Mouse (Mus musculus) layer of hippocampus, adult 11-12 months (tissue): ENCODE results near the gene Zdhhc4.
A peak's percentile ranks its signal among the peaks of the same experiment; 100 is the strongest.

Experiments
- DNase-seq: peaks from one replicate; pipeline ENCODE4 v3.0.0; 2022; ENCODE audit warnings: low spot score

The Zdhhc4 gene

GRCm38 (mm10) chr5:143275761-143276160, 53.3 kb downstream of the Zdhhc4 start:
- no peak for DNase-seq

GRCm38 (mm10) chr5:143272540-143273330, 56.3 kb downstream of the Zdhhc4 start:
- DNase-seq: no peak

- DNase-seq: no peak
These were observed 56.9 kb downstream of the Zdhhc4 start for GRCm38 (mm10) chr5:143272108-143272507.

GRCm38 (mm10) chr5:143271642-143272041, 57.4 kb downstream of the Zdhhc4 start:
- DNase-seq: no peak

GRCm38 (mm10) chr5:143270151-143270519, 58.9 kb downstream of the Zdhhc4 start:
- DNase-seq: no peak

- peak; percentile 78 for DNase-seq
These were observed 59.5 kb downstream of the Zdhhc4 start, which contains the start of gene Zfp316 for GRCm38 (mm10) chr5:143269363-143270150. Zfp316 (minus strand) TSS chr5:143270022.

GRCm38 (mm10) chr5:143268985-143269362, 60.1 kb downstream of the Zdhhc4 start:
- no peak for DNase-seq

GRCm38 (mm10) chr5:143266794-143267193, 62.3 kb downstream of the Zdhhc4 start:
- DNase-seq: no peak
